Mouse (Mus musculus): Measurements from ENCODE around the gene Nfil3.

DNA sequence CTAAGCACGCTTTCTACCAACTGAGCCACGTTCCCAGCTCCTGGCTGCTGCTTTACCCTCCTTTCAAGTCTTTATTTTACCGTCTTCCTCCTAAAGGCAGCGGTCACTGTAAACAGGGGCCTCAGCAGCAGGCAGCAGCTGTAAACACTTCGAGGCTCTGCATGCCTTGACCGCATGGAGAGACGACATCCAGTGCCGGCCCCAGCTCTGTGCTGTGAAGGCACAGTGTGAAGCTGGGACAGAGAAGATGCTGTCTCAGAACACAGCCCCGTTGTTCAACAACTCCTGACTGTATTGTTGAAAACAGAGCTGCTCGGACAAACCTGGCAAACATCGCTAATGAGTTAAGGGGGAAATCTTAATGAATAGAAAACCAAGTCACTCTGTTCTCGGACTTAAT, 30.6 kb upstream of the Nfil3 start:
- TF ChIP-seq TAL1 (conservative IDR thresholded peaks at IDR 0.05; ENCODE audit: low read depth, low read length): no peak
- TF ChIP-seq CTCF (IDR thresholded peaks at IDR 0.05; ENCODE audit: low read depth, low read length): no peak
- no peak for TF ChIP-seq GATA2 (IDR thresholded peaks at IDR 0.05; ENCODE audit: borderline replicate concordance, low read depth, low read length)
